ENCODE assay signal across 10 mouse cellular contexts in genomic region chr19:24259390-24260351, GRCm38 (mm10). TPM values are rescaled to one million over a fixed set of nuclear protein-coding genes. Genes with fewer than 3 reads are reported as not detected.
DNase-seq lines count a peak whose midpoint lies in the region; ATAC-seq lines count a peak whose summit lies in the region.
"Had no signal": no experiment of that assay in that cellular context is flagged by ENCODE, and none has a peak within 500 bp of the region (broad histone marks: within the 10 kb centered on the region; RNA-seq: fewer than 3 reads in every experiment).

No protein-coding gene starts in this region.

- ATAC-seq in hindbrain, embryonic 14.5 days (ENCODE audit: low FRiP score), result no peak
- ATAC-seq in hindbrain, embryonic 11.5 days (ENCODE audit: low FRiP score), result peak; percentile 73

- no peak overlapping the region for H3K9ac ChIP-seq in hindbrain, embryonic 14.5 days
- H3K9ac ChIP-seq in hindbrain, embryonic 11.5 days (ENCODE audit: low read depth, low read length), result no peak overlapping the region

- H3K4me2 ChIP-seq in hindbrain, embryonic 14.5 days (replicated peaks), result no peak overlapping the region
- no peak overlapping the region for H3K4me2 ChIP-seq in hindbrain, embryonic 11.5 days (replicated peaks; ENCODE audit: low read depth, low read length)

- H3K27ac ChIP-seq in hindbrain, embryonic 10.5 days, result peak overlapping the region; percentile 76
- no peak overlapping the region for H3K27ac ChIP-seq in hindbrain, embryonic 14.5 days
- 0 out of 2 replicates have a peak overlapping the region, but pooled peaks have one; percentile 7 for H3K27ac ChIP-seq in hindbrain, embryonic 11.5 days (ENCODE audit: low read depth, low read length)
- H3K27ac ChIP-seq: limb, embryonic 10.5 days had no signal

- H3K4me3 ChIP-seq in hindbrain, embryonic 10.5 days, result no peak overlapping the region
- no peak overlapping the region for H3K4me3 ChIP-seq in hindbrain, embryonic 14.5 days (replicated peaks; ENCODE audit: low read length)
- H3K4me3 ChIP-seq in hindbrain, embryonic 11.5 days (ENCODE audit: low read depth, low read length), result no peak overlapping the region
- H3K4me3 ChIP-seq: limb, embryonic 10.5 days had no signal

- no peaks in the 10 kb centered on the region for H3K9me3 ChIP-seq in hindbrain, embryonic 10.5 days
- no peaks in the 10 kb centered on the region for H3K9me3 ChIP-seq in hindbrain, embryonic 14.5 days (ENCODE audit: control insufficient read depth, low read length)
- H3K9me3 ChIP-seq in hindbrain, embryonic 11.5 days (ENCODE audit: control insufficient read depth, low read length), result no peaks in the 10 kb centered on the region
- H3K9me3 ChIP-seq: limb, embryonic 10.5 days had no signal

- H3K27me3 ChIP-seq in hindbrain, embryonic 10.5 days (ENCODE audit: insufficient read depth, poor library complexity, severe bottlenecking), result no peaks in the 10 kb centered on the region
- H3K27me3 ChIP-seq in hindbrain, embryonic 14.5 days (ENCODE audit: control insufficient read depth, insufficient read depth, low read length), result no peaks in the 10 kb centered on the region
- H3K27me3 ChIP-seq in hindbrain, embryonic 11.5 days (ENCODE audit: control insufficient read depth, insufficient read depth, low read length), result no peaks in the 10 kb centered on the region

- no peak for DNase-seq in hindbrain, embryonic 10.5 days (ENCODE audit: low spot score)
- no peak for DNase-seq in hindbrain, embryonic 14.5 days (ENCODE audit: low spot score)
- peak; percentile 62 for DNase-seq in brain, adult 2 months (ENCODE audit: low read depth, low spot score)
- no peak for DNase-seq in hindbrain, embryonic 11.5 days (ENCODE audit: low spot score)
- DNase-seq in lung, postnatal 14 days, result peak; percentile 32
- no peak for DNase-seq in thymus, postnatal 0 days (ENCODE audit: low spot score)
- no peak for DNase-seq in cerebellum, adult 8-10 months
- DNase-seq: adrenal gland, adult 8-10 months; cerebellum, postnatal 14 days had no signal

- H3K36me3 ChIP-seq in hindbrain, embryonic 10.5 days, result peaks cover 21% of the 10 kb centered on the region
- H3K36me3 ChIP-seq in hindbrain, embryonic 14.5 days (replicated peaks; ENCODE audit: control insufficient read depth, insufficient read depth), result peaks cover 5% of the 10 kb centered on the region; the same call in 1 of the 2 replicates
- no peaks in the 10 kb centered on the region for H3K36me3 ChIP-seq in hindbrain, embryonic 11.5 days (ENCODE audit: control insufficient read depth, insufficient read depth, low read length)

- WGBS in hindbrain, embryonic 10.5 days, result 66% methylated on average over 12 of the region's 12 CpGs
- WGBS in hindbrain, embryonic 14.5 days, result 45% methylated on average over 12 of the region's 12 CpGs
- 62% methylated on average over 12 of the region's 12 CpGs for WGBS in hindbrain, embryonic 11.5 days

- peaks cover 12% of the 10 kb centered on the region for H3K4me1 ChIP-seq in hindbrain, embryonic 10.5 days (replicated peaks)
- no peaks in the 10 kb centered on the region for H3K4me1 ChIP-seq in hindbrain, embryonic 14.5 days (replicated peaks; ENCODE audit: control insufficient read depth, insufficient read depth, low read length)
- H3K4me1 ChIP-seq in hindbrain, embryonic 11.5 days (replicated peaks; ENCODE audit: control insufficient read depth, insufficient read depth, low read length), result no peaks in the 10 kb centered on the region; the same call in 1 of the 2 replicates
- H3K4me1 ChIP-seq: limb, embryonic 10.5 days had no signal

RNA-seq across cellular contexts. Expression of gene Fxn, which starts 20.7 kb away (rescaled TPM):
- 56.7 and 58.1 TPM in 2 replicates for polyA plus RNA-seq in hindbrain, embryonic 10.5 days (2016; fragmentation: Nextera tagmentation; extraction: Ambion mirVana)
- 33.0 and 37.0 TPM in 2 replicates for polyA plus RNA-seq in hindbrain, embryonic 14.5 days (2014; fragmentation: Nextera tagmentation; extraction: Ambion mirVana)
- polyA plus RNA-seq in hindbrain, embryonic 11.5 days (2014; fragmentation: Nextera tagmentation; extraction: Ambion mirVana), result 49.0 and 49.3 TPM in 2 replicates
- 72.7 and 74.5 TPM in 2 replicates for polyA plus RNA-seq in thymus, postnatal 0 days (2015; fragmentation: Nextera tagmentation; extraction: Ambion mirVana)

RNA-seq across cellular contexts. Expression of gene Tjp2, which starts 34.8 kb away (rescaled TPM):
- 26.7 and 30.0 TPM in 2 replicates for polyA plus RNA-seq in hindbrain, embryonic 10.5 days (2016; fragmentation: Nextera tagmentation; extraction: Ambion mirVana)
- 12.6 and 13.5 TPM in 2 replicates for polyA plus RNA-seq in hindbrain, embryonic 14.5 days (2014; fragmentation: Nextera tagmentation; extraction: Ambion mirVana)
- 18.1 and 19.1 TPM in 2 replicates for polyA plus RNA-seq in hindbrain, embryonic 11.5 days (2014; fragmentation: Nextera tagmentation; extraction: Ambion mirVana)
- polyA plus RNA-seq in thymus, postnatal 0 days (2015; fragmentation: Nextera tagmentation; extraction: Ambion mirVana), result 9.4 and 9.5 TPM in 2 replicates

Comparison
In these comparisons a context has a peak if more than half of its experiments do, and no peak if none do; other contexts are left out.
1. DNase-seq: peak in brain, adult 2 months (single experiment) and lung, postnatal 14 days (single experiment); none in hindbrain, embryonic 10.5 days (single experiment), hindbrain, embryonic 14.5 days (single experiment), hindbrain, embryonic 11.5 days (single experiment), thymus, postnatal 0 days (single experiment) and cerebellum, adult 8-10 months (single experiment).